Mouse (Mus musculus) heart, postnatal 0 days (tissue): ENCODE measurements around the gene Col6a3. TPM values are rescaled to one million over a fixed set of nuclear protein-coding genes. Genes with fewer than 3 reads are reported as not detected.
A peak's percentile ranks its signal among the peaks of the same experiment; 100 is the strongest.

Experiments used
- ATAC-seq: fragments of 200-750 bp; cut with Nextera tagmentation; 2 replicates; pipeline ENCODE4 v1.8.0; 2017; ENCODE audit warnings: low read depth, moderate number of reproducible peaks, moderate library complexity; ENCODE audit not compliant: insufficient read depth
- DNase-seq: peaks from one replicate; pipeline ENCODE4 v3.0.0-alpha.2; 2016; ENCODE audit warnings: low spot score
- H3K27ac ChIP-seq: fragments of 300-500 bp; sonication (generic); 2 replicates; pipeline ENCODE4 v1.5.1; 2014; ENCODE audit warnings: low read depth, mild to moderate bottlenecking
- H3K27me3 ChIP-seq: fragments of 300-500 bp; sonication (generic); 2 replicates; pipeline ENCODE4 v1.6.1; 2014; ENCODE audit warnings: low read length, mixed read lengths; ENCODE audit not compliant: control insufficient read depth, insufficient read depth
- H3K36me3 ChIP-seq: fragments of 300-500 bp; sonication (generic); replicated peaks from 2 replicates; pipeline ENCODE4 v1.6.1; 2014; ENCODE audit warnings: low read length, mixed read lengths; ENCODE audit not compliant: control insufficient read depth, insufficient read depth
- H3K4me1 ChIP-seq: fragments of 300-500 bp; sonication (generic); 2 replicates; pipeline ENCODE4 v1.6.1; 2014; ENCODE audit warnings: antibody characterized with exemption; ENCODE audit not compliant: control insufficient read depth, insufficient read depth
- H3K4me2 ChIP-seq: fragments of 300-500 bp; sonication (generic); 2 replicates; pipeline ENCODE4 v1.6.1; 2014; ENCODE audit warnings: low read depth, mild to moderate bottlenecking, low read length, moderate library complexity
- H3K4me3 ChIP-seq: fragments of 300-500 bp; sonication (generic); 2 replicates; pipeline ENCODE4 v1.5.1; 2014; ENCODE audit warnings: low read depth, low read length
- H3K9ac ChIP-seq: fragments of 300-500 bp; sonication (generic); replicated peaks from 2 replicates; pipeline ENCODE4 v1.6.1; 2014; ENCODE audit warnings: low read depth, low read length, mixed read lengths
- H3K9me3 ChIP-seq: fragments of 300-500 bp; sonication (generic); replicated peaks from 2 replicates; pipeline ENCODE4 v1.6.1; 2016; ENCODE audit warnings: low read length; ENCODE audit not compliant: control insufficient read depth
- CTCF ChIP-seq: IDR thresholded peaks from 2 replicates; pipeline ENCODE4 v1.5.1; 2016; ENCODE audit warnings: antibody characterized with exemption, control low read depth, low read depth
- EP300 ChIP-seq: IDR thresholded peaks from 2 replicates; pipeline ENCODE4 v1.6.1; 2016; ENCODE audit warnings: antibody characterized with exemption, low read depth
- WGBS: fragments of 180-500 bp; shearing (Covaris S2); extraction: QIAGEN DNeasy Blood & Tissue Kit; methylation state at CpG from one replicate; pipeline ENCODE4 v1.1.7; 2014; 5-methylcytosine and 5-hydroxymethylcytosine counted together
- polyA plus RNA-seq: library from polyadenylated mRNA; unstranded; fragments of >200 nt; fragmentation: Nextera tagmentation; extraction: Ambion mirVana; gene quantifications from 2 replicates; pipeline ENCODE4 v1.2.1, GENCODE M21; 2015
- total RNA-seq: library from RNA; depleted of rRNA; stranded (reverse); fragments of >200 nt; gene quantifications from 2 replicates; pipeline ENCODE4 v1.2.3, GENCODE M21; 2014; ENCODE audit warnings: low replicate concordance; rRNA removed

The Col6a3 gene
- total and polyA plus RNA-seq, 2 experiments from 2014 or later: 14.2 to 110 TPM

GRCm38 (mm10) chr1:90718826-90719550 is 124.8 kb downstream of the Col6a3 start:
- Histone ChIP-seq H3K9ac (no peak overlapping the region), H3K36me3 (no peaks in the 10 kb centered on the region), H3K27me3 (no peaks in the 10 kb centered on the region), H3K9me3 (no peaks in the 10 kb centered on the region), H3K4me1 (0 out of 2 replicates have a peak, but pooled peaks cover 3% of the 10 kb centered on the region), H3K27ac (no peak overlapping the region), H3K4me2 (no peak overlapping the region), H3K4me3 (no peak overlapping the region)
- DNase-seq: no peak
- TF ChIP-seq EP300 (no peak), CTCF (no peak)
- ATAC-seq: no peak
- WGBS: 60% methylated on average over 6 of the region's 6 CpGs

- Histone ChIP-seq H3K4me1 (0 out of 2 replicates have a peak, but pooled peaks cover 3% of the 10 kb centered on the region), H3K4me3 (no peak overlapping the region), H3K27ac (no peak overlapping the region), H3K36me3 (no peaks in the 10 kb centered on the region), H3K4me2 (no peak overlapping the region), H3K27me3 (no peaks in the 10 kb centered on the region), H3K9me3 (no peaks in the 10 kb centered on the region), H3K9ac (no peak overlapping the region)
- ATAC-seq (0 out of 2 replicates have a peak, but pooled peaks have one; percentile 33), DNase-seq (no peak)
- 42% methylated on average over 2 of the region's 2 CpGs for WGBS
- TF ChIP-seq CTCF (no peak), EP300 (no peak)
These were observed 127.5 kb downstream of the Col6a3 start for GRCm38 (mm10) chr1:90716258-90716657.

Other genes with a start within 250 kb of the Col6a3 start
- gene Cops8, start 241.0 kb downstream of the Col6a3 start, total RNA-seq: 63.7 and 140 TPM in 2 replicates
- gene Cops8, start 241.0 kb downstream of the Col6a3 start, polyA plus RNA-seq: 91.4 and 99.8 TPM in 2 replicates
- gene Mlph, start 71.1 kb upstream of the Col6a3 start, total RNA-seq: 0.04 and 0.27 TPM in 2 replicates
- gene Mlph, start 71.1 kb upstream of the Col6a3 start, polyA plus RNA-seq: 0.12 TPM in 2 replicates
- gene Prlh, start 109.1 kb upstream of the Col6a3 start, total RNA-seq: not detected in 2 replicates
- gene Prlh, start 109.1 kb upstream of the Col6a3 start, polyA plus RNA-seq: not detected in 2 replicates
- gene Rab17, start 125.7 kb upstream of the Col6a3 start, total RNA-seq: 7.1 and 8.4 TPM in 2 replicates
- gene Rab17, start 125.7 kb upstream of the Col6a3 start, polyA plus RNA-seq: 5.1 and 5.6 TPM in 2 replicates
- gene Lrrfip1, start 154.8 kb upstream of the Col6a3 start, total RNA-seq: 120 and 135 TPM in 2 replicates
- 140 and 168 TPM in 2 replicates for gene Lrrfip1, start 154.8 kb upstream of the Col6a3 start, polyA plus RNA-seq